Mouse (Mus musculus) G1E (cell line): ENCODE measurements around the gene Gprc5a.

Experiments used
- CTCF ChIP-seq: IDR thresholded peaks from 2 replicates; pipeline ENCODE4 v1.5.1; 2012; ENCODE audit warnings: low read depth, low read length, inconsistent platforms, mixed read lengths
- GATA1 ChIP-seq: IDR thresholded peaks from 2 replicates; pipeline ENCODE4 v1.6.1; 2012; ENCODE audit warnings: borderline replicate concordance, low read length, inconsistent platforms, mixed read lengths

- TF ChIP-seq CTCF, result no peak
- no peak for TF ChIP-seq GATA1
These were observed 59.4 kb downstream of the Gprc5a start for GRCm38 (mm10) chr6:135124755-135125380.
